Mouse (Mus musculus) myocyte (in vitro differentiated cells): ENCODE results near the gene Ctbp2. TPM values are rescaled to one million over a fixed set of nuclear protein-coding genes. Genes with fewer than 3 reads are reported as not detected.

Experiments used
- H3K27me3 ChIP-seq: one replicate; pipeline ENCODE4 v1.6.1; 2011; ENCODE audit not compliant: control insufficient read depth, insufficient read depth, insufficient read length
- H3K36me3 ChIP-seq: one replicate; pipeline ENCODE4 v1.6.1; 2011; ENCODE audit not compliant: control insufficient read depth, insufficient read depth
- H3K4me2 ChIP-seq: one replicate; pipeline ENCODE4 v1.6.1; 2011; ENCODE audit warnings: low read depth, control low read depth
- H3K4me3 ChIP-seq: one replicate; pipeline ENCODE4 v1.5.1; 2011; ENCODE audit warnings: mild to moderate bottlenecking, control low read depth, moderate library complexity
- H3K79me2 ChIP-seq: one replicate; pipeline ENCODE4 v1.6.1; 2011; ENCODE audit not compliant: control insufficient read depth, insufficient read depth
- H3ac ChIP-seq: one replicate; pipeline ENCODE4 v1.6.1; 2011; ENCODE audit not compliant: control insufficient read depth, insufficient read length
- CEBPB ChIP-seq: IDR thresholded peaks from 2 replicates; pipeline ENCODE4 v1.6.1; 2011; ENCODE audit warnings: mild to moderate bottlenecking, moderate library complexity; ENCODE audit not compliant: poor library complexity, insufficient read depth, severe bottlenecking
- E2F4 ChIP-seq: IDR thresholded peaks from one replicate; pipeline ENCODE4 v1.6.1; 2011; ENCODE audit warnings: mild to moderate bottlenecking, control low read depth, moderate library complexity; ENCODE audit not compliant: insufficient read depth
- MAX ChIP-seq: IDR thresholded peaks from one replicate; pipeline ENCODE4 v1.6.1; 2011; ENCODE audit warnings: low read depth, mild to moderate bottlenecking, control low read depth
- MYOD1 ChIP-seq, 3 experiments: IDR thresholded peaks; one replicate each; pipeline ENCODE4 v1.6.1; 2011; ENCODE audit warnings: control low read depth in 2 of 3, low read depth in 2 of 3, mild to moderate bottlenecking in 2 of 3, moderate library complexity in 1 of 3; ENCODE audit not compliant: insufficient read length in 2 of 3, control insufficient read depth in 1 of 3
- MYOG ChIP-seq, 3 experiments: IDR thresholded peaks; one replicate each; pipeline ENCODE4 v1.6.1; 2011; ENCODE audit warnings: control low read depth in 2 of 3, low read depth in 2 of 3, mild to moderate bottlenecking in 2 of 3; ENCODE audit not compliant: insufficient read length in 2 of 3, control insufficient read depth in 1 of 3, insufficient read depth in 1 of 3
- POLR2A ChIP-seq: IDR thresholded peaks from one replicate; pipeline ENCODE4 v1.6.1; 2011; ENCODE audit warnings: low read depth, mild to moderate bottlenecking, control low read depth, moderate library complexity; ENCODE audit not compliant: insufficient read length
- POLR2AphosphoS2 ChIP-seq: IDR thresholded peaks from one replicate; pipeline ENCODE4 v1.6.1; 2011; ENCODE audit warnings: low read depth, control low read depth; ENCODE audit not compliant: insufficient read length
- REST ChIP-seq: IDR thresholded peaks from one replicate; pipeline ENCODE4 v1.6.1; 2011; ENCODE audit warnings: mild to moderate bottlenecking, control low read depth, moderate library complexity; ENCODE audit not compliant: insufficient read depth, insufficient read length
- SRF ChIP-seq: IDR thresholded peaks from one replicate; pipeline ENCODE4 v1.6.1; 2011; ENCODE audit warnings: low read depth; ENCODE audit not compliant: control insufficient read depth, insufficient read length
- TCF12 ChIP-seq: IDR thresholded peaks from one replicate; pipeline ENCODE4 v1.6.1; 2011; ENCODE audit warnings: mild to moderate bottlenecking, control low read depth; ENCODE audit not compliant: poor library complexity, insufficient read depth, severe bottlenecking
- TCF3 ChIP-seq: IDR thresholded peaks from one replicate; pipeline ENCODE4 v1.6.1; 2011; ENCODE audit warnings: low read depth, control low read depth; ENCODE audit not compliant: insufficient read length
- USF1 ChIP-seq: IDR thresholded peaks from one replicate; pipeline ENCODE4 v1.6.1; 2011; ENCODE audit warnings: low read depth, mild to moderate bottlenecking, control low read depth, moderate library complexity
- polyA plus RNA-seq: library from polyadenylated mRNA; unstranded; fragments of >200 nt; fragmentation: generic; extraction: Trizol; gene quantifications from one replicate; pipeline ENCODE4 v1.2.1, GENCODE M21; 2012; ENCODE audit warnings: missing spikeins

The Ctbp2 gene
- polyA plus RNA-seq, 1 experiment, result 22.4 TPM

DNA sequence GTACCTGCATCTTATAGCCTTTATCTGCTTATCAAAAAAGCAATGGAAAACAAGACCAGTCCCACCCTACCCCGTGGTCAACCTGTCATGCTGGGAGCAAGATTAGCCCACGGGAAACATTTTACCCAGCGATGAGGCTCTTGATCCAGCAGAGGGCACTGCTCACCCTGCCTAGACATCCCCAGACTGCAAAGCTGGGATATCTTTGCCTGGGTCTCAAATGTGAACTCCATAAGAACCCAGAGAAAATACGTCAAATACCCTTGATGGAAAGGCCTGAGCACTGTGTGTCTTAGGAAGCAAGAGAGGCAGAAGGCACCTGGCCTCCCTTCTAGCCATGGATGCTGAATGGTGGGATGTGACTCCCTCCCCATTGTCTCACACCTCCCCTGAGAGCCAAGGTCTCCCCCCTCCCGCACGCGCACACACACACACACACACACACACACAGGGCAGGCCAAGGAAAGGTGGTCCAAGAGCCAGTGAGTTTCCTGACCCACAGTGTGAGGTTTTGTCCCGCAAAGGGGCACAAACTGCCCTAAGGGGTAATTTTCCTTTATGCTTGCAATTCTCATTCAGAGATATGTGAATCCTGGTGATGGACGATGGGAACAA, 91.5 kb downstream of the Ctbp2 start:
- no peak overlapping the region for H3K4me3 ChIP-seq
- H3K79me2 ChIP-seq, result peaks cover 27% of the 10 kb centered on the region
- TF ChIP-seq REST (no peak), CEBPB (no peak), POLR2AphosphoS2 (no peak), TCF3 (no peak), MAX (no peak), MYOG (IDR thresholded peaks at IDR 0.05; ENCODE audit: control insufficient read depth in 1 of 3, insufficient read depth in 1 of 3, insufficient read length in 2 of 3, low read depth in 2 of 3) (no peak)
- H3K4me2 ChIP-seq, result no peak overlapping the region
- no peaks in the 10 kb centered on the region for H3K27me3 ChIP-seq
- no peak overlapping the region for H3ac ChIP-seq
- H3K36me3 ChIP-seq, result no peaks in the 10 kb centered on the region

DNA sequence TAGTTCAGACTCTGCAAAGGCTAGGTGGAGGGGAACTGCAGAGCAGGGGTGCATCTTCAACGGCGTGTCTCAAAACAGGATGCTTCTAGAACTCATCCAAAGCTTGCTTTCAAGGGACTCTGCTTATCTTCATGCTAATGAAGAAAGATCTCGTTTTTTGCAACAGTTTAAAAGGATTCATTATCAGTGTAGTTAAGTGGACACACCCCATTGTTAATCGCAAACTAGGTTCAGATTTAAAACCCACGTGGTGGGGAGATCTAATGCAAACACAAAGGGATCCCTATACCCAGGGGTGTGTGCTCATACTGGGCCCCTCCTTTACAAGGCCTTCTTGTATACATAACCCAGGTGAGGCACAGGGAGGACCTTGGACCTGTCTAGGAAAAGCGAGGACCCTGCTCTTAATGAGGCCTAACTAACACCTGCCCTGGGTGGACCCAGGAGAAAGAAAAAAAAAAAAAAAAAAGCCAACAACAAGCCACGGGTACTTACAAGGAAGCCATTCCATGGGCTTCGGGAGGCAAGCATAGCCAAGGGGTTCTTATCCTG, 94.6 kb downstream of the Ctbp2 start:
- H3K36me3 ChIP-seq, result no peaks in the 10 kb centered on the region
- peaks cover 29% of the 10 kb centered on the region for H3K79me2 ChIP-seq
- no peak overlapping the region for H3K4me2 ChIP-seq
- H3K4me3 ChIP-seq, result no peak overlapping the region
- TF ChIP-seq USF1 (no peak), E2F4 (no peak), TCF12 (no peak), MYOD1 (IDR thresholded peaks at IDR 0.05; ENCODE audit: control insufficient read depth in 1 of 3, insufficient read length in 2 of 3, low read depth in 2 of 3) (no peak), MYOG (IDR thresholded peaks at IDR 0.05; ENCODE audit: control insufficient read depth in 1 of 3, insufficient read depth in 1 of 3, insufficient read length in 2 of 3, low read depth in 2 of 3) (no peak), SRF (no peak), MAX (no peak), TCF3 (no peak), REST (no peak), POLR2A (no peak), POLR2AphosphoS2 (no peak), CEBPB (no peak)
- no peak overlapping the region for H3ac ChIP-seq
- no peaks in the 10 kb centered on the region for H3K27me3 ChIP-seq

DNA sequence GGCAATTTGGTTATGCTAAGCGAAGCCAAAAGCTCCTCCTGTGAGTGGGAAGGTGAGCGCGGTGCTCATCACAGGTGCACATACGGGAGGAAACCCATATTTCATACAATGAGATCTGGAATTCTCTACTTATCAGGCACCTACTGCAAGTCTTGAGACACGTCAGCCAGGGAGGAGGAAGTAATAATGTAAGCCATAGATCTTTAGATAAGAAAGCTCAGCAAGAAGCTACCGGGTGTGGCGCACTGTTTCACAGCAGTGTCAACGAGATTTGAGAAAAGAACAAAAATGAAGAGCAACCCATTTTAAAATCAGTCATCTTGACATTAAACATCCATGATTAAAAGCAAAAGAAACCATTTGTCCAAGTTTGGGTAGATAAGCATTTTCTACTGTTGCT, 95.2 kb downstream of the Ctbp2 start:
- TF ChIP-seq CEBPB (no peak), MYOD1 (IDR thresholded peaks at IDR 0.05; ENCODE audit: control insufficient read depth in 1 of 3, insufficient read length in 2 of 3, low read depth in 2 of 3) (no peak), REST (no peak), POLR2AphosphoS2 (no peak), TCF12 (no peak), MAX (no peak), E2F4 (no peak), MYOG (IDR thresholded peaks at IDR 0.05; ENCODE audit: control insufficient read depth in 1 of 3, insufficient read depth in 1 of 3, insufficient read length in 2 of 3, low read depth in 2 of 3) (no peak), USF1 (no peak), SRF (no peak), POLR2A (no peak), TCF3 (no peak)
- Histone ChIP-seq H3ac (no peak overlapping the region), H3K4me3 (no peak overlapping the region), H3K4me2 (no peak overlapping the region), H3K36me3 (no peaks in the 10 kb centered on the region), H3K79me2 (peaks cover 29% of the 10 kb centered on the region), H3K27me3 (no peaks in the 10 kb centered on the region)

DNA sequence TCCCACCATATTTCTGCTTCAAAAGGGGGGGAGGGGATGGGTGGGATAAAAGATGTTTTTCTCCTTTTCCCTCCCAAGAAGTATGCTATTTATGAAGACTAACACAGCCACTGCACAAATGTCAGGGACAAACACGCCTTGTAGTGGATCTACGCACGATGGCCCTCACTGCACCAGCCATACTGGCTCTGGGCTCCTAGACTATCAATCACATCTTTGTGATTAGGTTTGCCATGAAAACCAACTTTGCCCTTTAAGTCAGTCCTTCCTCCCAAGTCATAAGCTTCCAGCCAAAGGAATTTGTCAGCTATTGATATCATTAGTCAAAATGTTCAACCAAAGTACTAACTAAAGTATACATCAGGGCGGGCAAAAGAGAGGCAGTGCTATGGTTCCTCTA, 96.2 kb downstream of the Ctbp2 start:
- Histone ChIP-seq H3K79me2 (peaks cover 33% of the 10 kb centered on the region), H3ac (no peak overlapping the region), H3K36me3 (no peaks in the 10 kb centered on the region), H3K4me3 (no peak overlapping the region), H3K27me3 (no peaks in the 10 kb centered on the region), H3K4me2 (no peak overlapping the region)
- TF ChIP-seq MYOD1 (IDR thresholded peaks at IDR 0.05; ENCODE audit: control insufficient read depth in 1 of 3, insufficient read length in 2 of 3, low read depth in 2 of 3) (no peak), USF1 (no peak), E2F4 (no peak), MAX (no peak), SRF (no peak)

DNA sequence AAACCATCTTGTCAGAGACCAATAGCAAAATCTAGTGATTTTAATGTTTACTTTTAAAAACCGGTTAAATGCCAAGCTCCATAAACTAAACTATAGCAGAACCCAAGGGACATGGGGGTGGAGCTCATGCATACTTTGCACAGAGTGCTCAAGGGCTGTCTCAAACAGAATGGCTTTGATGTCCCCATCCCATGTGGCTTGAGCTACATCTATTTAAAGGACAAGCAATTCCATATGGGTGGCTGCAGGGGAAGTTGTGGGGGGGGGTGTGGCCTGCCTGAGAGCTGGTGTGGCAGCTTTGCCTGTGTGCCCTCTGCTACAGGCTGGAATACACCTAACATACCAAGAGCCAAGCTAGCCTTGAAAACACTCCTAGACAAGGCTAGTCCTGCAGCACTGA, 99.5 kb downstream of the Ctbp2 start:
- no peaks in the 10 kb centered on the region for H3K36me3 ChIP-seq
- no peak overlapping the region for H3K4me3 ChIP-seq
- no peak overlapping the region for H3K4me2 ChIP-seq
- peaks cover 31% of the 10 kb centered on the region for H3K79me2 ChIP-seq
- TF ChIP-seq POLR2A (no peak), MYOG (IDR thresholded peaks at IDR 0.05; ENCODE audit: control insufficient read depth in 1 of 3, insufficient read depth in 1 of 3, insufficient read length in 2 of 3, low read depth in 2 of 3) (no peak), E2F4 (no peak), USF1 (no peak), TCF12 (no peak), TCF3 (no peak), POLR2AphosphoS2 (no peak)
- no peak overlapping the region for H3ac ChIP-seq
- H3K27me3 ChIP-seq, result no peaks in the 10 kb centered on the region
